Mouse (Mus musculus): ENCODE data around the gene Il1b. TPM values are rescaled to one million over a fixed set of nuclear protein-coding genes. Genes with fewer than 3 reads are reported as not detected.

The Il1b gene
- polyA plus RNA-seq, 1 experiment from 2014 or later: 0.17 TPM

- WGBS: 28% methylated on average over 6 of the region's 6 CpGs
Observed at GRCm38 (mm10) chr2:129393524-129393923, 22.6 kb upstream of the Il1b start.

GRCm38 (mm10) chr2:129390161-129390560 lies 19.2 kb upstream of the Il1b start:
- H3K4me3 ChIP-seq: no peak overlapping the region
- no peak overlapping the region for H3K9ac ChIP-seq
- H3K4me2 ChIP-seq: no peak overlapping the region
- no peaks in the 10 kb centered on the region for H3K27me3 ChIP-seq
- no peaks in the 10 kb centered on the region for H3K4me1 ChIP-seq
- H3K27ac ChIP-seq: no peak overlapping the region
- H3K9me3 ChIP-seq (replicated peaks): no peaks in the 10 kb centered on the region
- no peak for ATAC-seq
- WGBS: 87% methylated on average over 5 of the region's 5 CpGs
- H3K36me3 ChIP-seq (ENCODE audit: poor library complexity, severe bottlenecking): no peaks in the 10 kb centered on the region

More at GRCm38 (mm10) chr2:129393524-129393923, 22.6 kb upstream of the Il1b start:
- no peak for ATAC-seq
- no peak overlapping the region for H3K4me2 ChIP-seq
- no peak overlapping the region for H3K9ac ChIP-seq
- H3K36me3 ChIP-seq (ENCODE audit: poor library complexity, severe bottlenecking): no peaks in the 10 kb centered on the region
- no peaks in the 10 kb centered on the region for H3K27me3 ChIP-seq
- no peak overlapping the region for H3K4me3 ChIP-seq
- no peaks in the 10 kb centered on the region for H3K4me1 ChIP-seq
- H3K27ac ChIP-seq: no peak overlapping the region
- H3K9me3 ChIP-seq (replicated peaks): no peaks in the 10 kb centered on the region

- no peak overlapping the region for H3K4me2 ChIP-seq
- 69% methylated on average over 2 of the region's 2 CpGs for WGBS
- H3K4me1 ChIP-seq: no peaks in the 10 kb centered on the region
- H3K9me3 ChIP-seq (replicated peaks): no peaks in the 10 kb centered on the region
- H3K36me3 ChIP-seq (ENCODE audit: poor library complexity, severe bottlenecking): no peaks in the 10 kb centered on the region
- no peak overlapping the region for H3K27ac ChIP-seq
- H3K4me3 ChIP-seq: no peak overlapping the region
- no peak for ATAC-seq
- no peak overlapping the region for H3K9ac ChIP-seq
- no peaks in the 10 kb centered on the region for H3K27me3 ChIP-seq
Observed at GRCm38 (mm10) chr2:129389323-129389722, 18.4 kb upstream of the Il1b start.

- ATAC-seq: no peak
- no peaks in the 10 kb centered on the region for H3K27me3 ChIP-seq
- H3K4me3 ChIP-seq: no peak overlapping the region
- no peak overlapping the region for H3K4me2 ChIP-seq
- H3K36me3 ChIP-seq (ENCODE audit: poor library complexity, severe bottlenecking): no peaks in the 10 kb centered on the region
- H3K4me1 ChIP-seq: no peaks in the 10 kb centered on the region
- H3K9ac ChIP-seq: no peak overlapping the region
- no peak overlapping the region for H3K27ac ChIP-seq
- WGBS: 91% methylated on average over 3 of the region's 3 CpGs
- H3K9me3 ChIP-seq (replicated peaks): no peaks in the 10 kb centered on the region
Observed at GRCm38 (mm10) chr2:129385331-129385730, 14.4 kb upstream of the Il1b start.

- H3K4me2 ChIP-seq: no peak overlapping the region
- H3K27me3 ChIP-seq: no peaks in the 10 kb centered on the region
- no peaks in the 10 kb centered on the region for H3K36me3 ChIP-seq (ENCODE audit: poor library complexity, severe bottlenecking)
- no peaks in the 10 kb centered on the region for H3K9me3 ChIP-seq (replicated peaks)
- H3K27ac ChIP-seq: no peak overlapping the region
- no peak for ATAC-seq
- H3K4me3 ChIP-seq: no peak overlapping the region
- no peak overlapping the region for H3K9ac ChIP-seq
- no peaks in the 10 kb centered on the region for H3K4me1 ChIP-seq
- WGBS: 82% methylated on average over 8 of the region's 8 CpGs
Observed at GRCm38 (mm10) chr2:129384272-129384660, 13.3 kb upstream of the Il1b start.

- Histone ChIP-seq H3K27me3 (no peaks in the 10 kb centered on the region), H3K27ac (no peak overlapping the region), H3K9ac (no peak overlapping the region), H3K4me2 (no peak overlapping the region), H3K4me1 (no peaks in the 10 kb centered on the region), H3K9me3 (replicated peaks) (no peaks in the 10 kb centered on the region), H3K36me3 (ENCODE audit: poor library complexity, severe bottlenecking) (no peaks in the 10 kb centered on the region), H3K4me3 (no peak overlapping the region)
- 91% methylated on average over 8 of the region's 8 CpGs for WGBS
- ATAC-seq: no peak
Observed at GRCm38 (mm10) chr2:129383512-129384271, 12.8 kb upstream of the Il1b start.

GRCm38 (mm10) chr2:129380746-129381474 lies 10.0 kb upstream of the Il1b start:
- WGBS: 85% methylated on average over 5 of the region's 5 CpGs
- H3K9ac ChIP-seq: no peak overlapping the region
- no peak overlapping the region for H3K4me2 ChIP-seq
- no peak for ATAC-seq
- H3K4me3 ChIP-seq: no peak overlapping the region
- H3K27me3 ChIP-seq: no peaks in the 10 kb centered on the region
- H3K27ac ChIP-seq: no peak overlapping the region
- no peaks in the 10 kb centered on the region for H3K4me1 ChIP-seq
- H3K9me3 ChIP-seq (replicated peaks): no peaks in the 10 kb centered on the region
- no peaks in the 10 kb centered on the region for H3K36me3 ChIP-seq (ENCODE audit: poor library complexity, severe bottlenecking)

- Histone ChIP-seq H3K27me3 (no peaks in the 10 kb centered on the region), H3K9ac (no peak overlapping the region), H3K27ac (no peak overlapping the region), H3K9me3 (replicated peaks) (no peaks in the 10 kb centered on the region), H3K36me3 (ENCODE audit: poor library complexity, severe bottlenecking) (no peaks in the 10 kb centered on the region), H3K4me3 (no peak overlapping the region), H3K4me2 (no peak overlapping the region), H3K4me1 (no peaks in the 10 kb centered on the region)
- whole genome bisulfite sequencing: 66% methylated on average over 5 of the region's 5 CpGs
- no peak for ATAC-seq
Observed at GRCm38 (mm10) chr2:129380211-129380610, 9.3 kb upstream of the Il1b start.

- Histone ChIP-seq H3K4me2 (no peak overlapping the region), H3K4me1 (no peaks in the 10 kb centered on the region), H3K9me3 (replicated peaks) (no peaks in the 10 kb centered on the region), H3K4me3 (no peak overlapping the region), H3K27ac (no peak overlapping the region), H3K9ac (no peak overlapping the region), H3K27me3 (no peaks in the 10 kb centered on the region), H3K36me3 (ENCODE audit: poor library complexity, severe bottlenecking) (no peaks in the 10 kb centered on the region)
- ATAC-seq: no peak
- WGBS: 95% methylated on average over 4 of the region's 4 CpGs
Observed at GRCm38 (mm10) chr2:129373307-129373706, 2.4 kb upstream of the Il1b start.

GRCm38 (mm10) chr2:129369615-129370014 lies 1.3 kb downstream of the Il1b start:
- H3K27ac ChIP-seq: no peak overlapping the region
- 82% methylated on average over 3 of the region's 3 CpGs for WGBS

GRCm38 (mm10) chr2:129368795-129369194 lies 2.1 kb downstream of the Il1b start:
- ATAC-seq: no peak
- H3K9ac ChIP-seq: no peak overlapping the region
- WGBS: 93% methylated on average over 5 of the region's 5 CpGs
- H3K9me3 ChIP-seq (replicated peaks): no peaks in the 10 kb centered on the region
- H3K4me3 ChIP-seq: no peak overlapping the region
- H3K4me2 ChIP-seq: no peak overlapping the region
- H3K27me3 ChIP-seq: no peaks in the 10 kb centered on the region
- no peaks in the 10 kb centered on the region for H3K4me1 ChIP-seq
- H3K27ac ChIP-seq: no peak overlapping the region
- H3K36me3 ChIP-seq (ENCODE audit: poor library complexity, severe bottlenecking): no peaks in the 10 kb centered on the region

More at GRCm38 (mm10) chr2:129369615-129370014, 1.3 kb downstream of the Il1b start:
- H3K4me1 ChIP-seq: no peaks in the 10 kb centered on the region
- H3K4me2 ChIP-seq: no peak overlapping the region
- H3K36me3 ChIP-seq (ENCODE audit: poor library complexity, severe bottlenecking): no peaks in the 10 kb centered on the region
- H3K9ac ChIP-seq: no peak overlapping the region
- no peak overlapping the region for H3K4me3 ChIP-seq
- no peaks in the 10 kb centered on the region for H3K9me3 ChIP-seq (replicated peaks)
- H3K27me3 ChIP-seq: no peaks in the 10 kb centered on the region
- ATAC-seq: no peak

- Histone ChIP-seq H3K36me3 (ENCODE audit: poor library complexity, severe bottlenecking) (no peaks in the 10 kb centered on the region), H3K9ac (no peak overlapping the region), H3K27ac (no peak overlapping the region), H3K4me2 (no peak overlapping the region), H3K4me1 (no peaks in the 10 kb centered on the region), H3K27me3 (no peaks in the 10 kb centered on the region), H3K4me3 (no peak overlapping the region), H3K9me3 (replicated peaks) (no peaks in the 10 kb centered on the region)
- no peak for ATAC-seq
- WGBS: 87% methylated on average over 2 of the region's 2 CpGs
Observed at GRCm38 (mm10) chr2:129368106-129368505, 2.8 kb downstream of the Il1b start.

Data from forebrain, embryonic 13.5 days (tissue).